Mouse (Mus musculus): Measurements from ENCODE around the gene Gm21983. TPM values are rescaled to one million over a fixed set of nuclear protein-coding genes. Genes with fewer than 3 reads are reported as not detected.

Gm21983 gene
- polyA plus RNA-seq (2015; fragmentation: Nextera tagmentation; extraction: Ambion mirVana) = 0.46 TPM in 1 of 2 replicates, not detected in the other

DNA sequence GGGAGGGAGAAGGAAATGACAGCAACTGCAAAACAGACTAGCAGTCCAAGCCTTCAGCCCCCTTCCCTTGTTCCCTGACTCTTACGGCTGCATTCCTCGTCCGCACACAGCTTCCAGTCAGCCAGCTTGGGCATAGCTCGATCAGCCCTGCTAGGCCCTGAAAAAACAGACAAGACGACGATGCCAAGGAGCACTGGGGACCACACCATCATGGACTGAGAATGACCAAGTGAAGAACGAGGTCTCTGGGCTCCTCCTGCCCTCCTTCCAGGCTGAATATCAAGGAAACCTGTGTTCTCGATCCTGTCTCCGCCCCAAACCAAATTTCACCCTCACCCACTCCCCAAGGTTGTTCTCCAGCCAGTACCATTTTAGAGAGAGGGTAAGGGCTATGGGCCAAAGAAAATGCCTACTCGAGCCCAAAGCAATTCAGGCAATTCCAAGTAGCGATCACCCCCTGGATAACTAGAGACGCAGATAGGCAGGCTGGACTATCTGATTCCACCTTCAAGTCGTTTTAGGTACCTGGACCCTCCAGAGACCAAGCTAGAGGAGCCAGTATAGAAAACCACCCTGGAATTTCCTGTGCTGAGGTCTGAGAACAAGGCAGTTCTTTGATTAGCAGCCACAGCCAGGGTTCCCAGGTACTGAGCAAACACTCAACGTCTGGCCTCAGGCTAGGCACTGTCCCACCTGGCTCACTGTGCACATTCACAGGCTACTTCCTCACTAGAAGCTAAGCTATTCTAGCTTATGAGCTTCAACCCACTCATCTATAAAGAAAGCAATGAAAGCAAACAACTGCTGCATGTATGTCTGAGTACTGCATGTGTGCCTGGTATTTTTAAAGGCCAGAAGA, at the start of gene Gm21983, which contains the start of gene Mia:
TSS of gene Gm21983 (minus strand) at position 250 of the 859 bp plus-strand sequence.
TSS of gene Mia (minus strand) at position 321 of the 859 bp plus-strand sequence.
- peaks cover 28% of the 10 kb centered on the region for H3K36me3 ChIP-seq

GRCm38 (mm10) chr7:27228865-27229264, 48.0 kb upstream of the Gm21983 start:
- Histone ChIP-seq H3K4me2 (peak overlapping the region; percentile 96), H3K9ac (peak overlapping the region; percentile 88), H3K27ac (peak overlapping the region; percentile 84), H3K36me3 (no peaks in the 10 kb centered on the region), H3K27me3 (no peaks in the 10 kb centered on the region), H3K4me1 (replicated peaks) (peaks cover 68% of the 10 kb centered on the region), H3K4me3 (replicated peaks) (peak overlapping the region; percentile 84), H3K9me3 (replicated peaks) (no peaks in the 10 kb centered on the region)
- 14% methylated on average over 6 of the region's 6 CpGs for WGBS (ENCODE audit: insufficient replicate concordance)
- no peak for DNase-seq
- ATAC-seq (ENCODE audit: low read depth) = no peak

More for the DNA sequence above, at the start of gene Gm21983, which contains the start of gene Mia:
- 65% methylated on average over 14 of the region's 14 CpGs for WGBS (ENCODE audit: insufficient replicate concordance)
- peak within 1 kb of the TSS; percentile 76; the same call in 1 of the 2 replicates for H3K4me2 ChIP-seq
- ATAC-seq (ENCODE audit: low read depth) (no peak), DNase-seq (no peak)
- H3K27ac ChIP-seq = peak within 1 kb of the TSS; percentile 63
- H3K9ac ChIP-seq = no peak within 1 kb of the TSS
- no peaks in the 10 kb centered on the region for H3K9me3 ChIP-seq (replicated peaks)
- peaks cover 34% of the 10 kb centered on the region for H3K4me1 ChIP-seq (replicated peaks)
- no peak within 1 kb of the TSS for H3K4me3 ChIP-seq (replicated peaks)
- H3K27me3 ChIP-seq = no peaks in the 10 kb centered on the region

DNA sequence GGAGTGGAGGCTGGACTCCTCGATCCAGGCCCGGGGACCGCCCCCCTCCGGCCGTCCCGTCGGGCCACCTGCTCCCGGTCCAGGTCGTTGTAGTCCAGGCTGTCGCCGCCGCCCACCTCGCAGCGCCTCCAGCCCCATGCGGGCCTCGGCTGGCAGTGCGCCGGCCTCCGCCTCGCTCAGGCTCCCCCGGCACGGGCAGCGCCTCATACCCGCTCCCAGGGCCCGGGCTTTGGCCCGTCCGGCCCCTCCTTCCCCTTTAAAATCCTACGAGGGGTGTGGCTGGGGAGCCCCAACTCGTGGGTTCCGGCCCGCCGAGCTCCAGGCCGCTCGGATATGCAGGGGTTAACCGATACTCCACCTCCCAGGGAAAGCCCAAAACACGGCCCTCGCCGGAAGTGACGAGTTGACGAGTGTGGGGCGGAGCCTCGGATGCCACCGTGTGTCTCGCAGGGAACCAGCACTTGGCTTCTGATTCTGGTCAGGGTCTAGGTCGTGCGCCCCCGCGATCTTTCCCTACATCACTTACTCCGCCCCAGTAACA, 47.5 kb upstream of the Gm21983 start, which contains the start of gene Itpkc:
TSS of gene Itpkc (minus strand) at position 381 of the 541 bp plus-strand sequence.
- peak within 1 kb of the TSS; percentile 84 for H3K4me3 ChIP-seq (replicated peaks)
- DNase-seq (peak; percentile 90), ATAC-seq (ENCODE audit: low read depth) (peak; percentile 82)
- H3K36me3 ChIP-seq = no peaks in the 10 kb centered on the region
- peak within 1 kb of the TSS; percentile 84 for H3K27ac ChIP-seq
- H3K27me3 ChIP-seq = no peaks in the 10 kb centered on the region
- peak within 1 kb of the TSS; percentile 96 for H3K4me2 ChIP-seq
- H3K4me1 ChIP-seq (replicated peaks) = peaks cover 68% of the 10 kb centered on the region
- H3K9me3 ChIP-seq (replicated peaks) = no peaks in the 10 kb centered on the region
- WGBS (ENCODE audit: insufficient replicate concordance) = under 1% methylated on average over 36 of the region's 49 CpGs
- H3K9ac ChIP-seq = peak within 1 kb of the TSS; percentile 88

GRCm38 (mm10) chr7:27227676-27228075, 46.8 kb upstream of the Gm21983 start:
- peaks cover 73% of the 10 kb centered on the region for H3K4me1 ChIP-seq (replicated peaks)
- no peaks in the 10 kb centered on the region for H3K9me3 ChIP-seq (replicated peaks)
- no peak for DNase-seq
- peak overlapping the region; percentile 88 for H3K9ac ChIP-seq
- WGBS (ENCODE audit: insufficient replicate concordance) = 4% methylated on average over 10 of the region's 10 CpGs
- peak overlapping the region; percentile 84 for H3K4me3 ChIP-seq (replicated peaks)
- no peaks in the 10 kb centered on the region for H3K36me3 ChIP-seq
- no peaks in the 10 kb centered on the region for H3K27me3 ChIP-seq
- peak overlapping the region; percentile 84 for H3K27ac ChIP-seq
- no peak for ATAC-seq (ENCODE audit: low read depth)
- peak overlapping the region; percentile 96 for H3K4me2 ChIP-seq

GRCm38 (mm10) chr7:27227276-27227675, 46.4 kb upstream of the Gm21983 start:
- Histone ChIP-seq H3K27me3 (no peaks in the 10 kb centered on the region), H3K4me2 (peak overlapping the region; percentile 96), H3K4me3 (replicated peaks) (peak overlapping the region; percentile 84), H3K36me3 (no peaks in the 10 kb centered on the region), H3K9ac (peak overlapping the region; percentile 88), H3K9me3 (replicated peaks) (no peaks in the 10 kb centered on the region), H3K4me1 (replicated peaks) (peaks cover 73% of the 10 kb centered on the region), H3K27ac (peak overlapping the region; percentile 84)
- 39% methylated on average over 9 of the region's 9 CpGs for WGBS (ENCODE audit: insufficient replicate concordance)
- DNase-seq (no peak), ATAC-seq (ENCODE audit: low read depth) (no peak)

DNA sequence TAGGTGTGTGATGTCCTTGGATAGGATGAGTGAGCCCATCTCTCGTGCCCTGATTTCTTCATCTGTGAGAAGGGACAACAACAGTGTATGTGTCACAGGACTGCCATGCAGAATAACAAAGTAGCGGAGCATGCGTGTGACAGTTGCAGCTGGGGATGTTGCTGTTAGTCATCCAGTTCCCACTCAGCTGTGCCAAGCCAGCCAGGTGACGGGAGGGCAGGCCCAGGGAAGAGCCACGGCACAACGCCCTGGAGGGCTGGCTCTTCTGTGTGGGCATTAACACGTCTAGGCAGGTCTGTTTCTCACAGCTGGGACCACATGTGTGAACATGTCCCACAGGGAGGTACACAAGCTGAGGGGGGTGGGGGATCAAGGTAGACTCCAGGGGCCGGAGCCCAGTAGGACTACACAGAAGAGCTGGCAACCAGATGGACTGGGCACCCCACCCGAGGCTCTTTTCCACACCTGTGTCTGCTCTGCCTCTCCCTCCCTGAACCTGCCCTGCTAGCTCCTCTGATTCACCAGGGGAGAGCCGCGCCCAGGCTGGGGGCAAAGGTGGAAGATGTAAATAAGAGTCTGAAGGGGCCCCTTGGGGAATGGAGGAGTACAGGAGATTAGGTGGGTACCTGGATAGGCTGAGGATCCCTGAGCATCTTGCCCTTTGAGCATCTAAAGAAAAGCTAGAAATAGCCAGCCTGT, 44.1 kb upstream of the Gm21983 start:
- no peaks in the 10 kb centered on the region for H3K9me3 ChIP-seq (replicated peaks)
- H3K36me3 ChIP-seq = no peaks in the 10 kb centered on the region; the same call in 1 of the 2 replicates
- H3K4me1 ChIP-seq (replicated peaks) = peaks cover 84% of the 10 kb centered on the region
- H3K9ac ChIP-seq = peak overlapping the region; percentile 88; the same call in 1 of the 2 replicates
- H3K4me3 ChIP-seq (replicated peaks) = 0 out of 2 replicates have a peak overlapping the region, but pooled peaks have one; percentile 84
- 83% methylated on average over 11 of the region's 11 CpGs for WGBS (ENCODE audit: insufficient replicate concordance)
- H3K27ac ChIP-seq = 0 out of 2 replicates have a peak overlapping the region, but pooled peaks have one; percentile 13
- H3K27me3 ChIP-seq = no peaks in the 10 kb centered on the region
- no peak for DNase-seq
- peak overlapping the region; percentile 96 for H3K4me2 ChIP-seq
- ATAC-seq (ENCODE audit: low read depth) = no peak

- peak; percentile 17 for DNase-seq
- peak; percentile 79 for ATAC-seq (ENCODE audit: low read depth)
- H3K4me3 ChIP-seq (replicated peaks) = no peak overlapping the region
- H3K9ac ChIP-seq = no peak overlapping the region
- H3K4me1 ChIP-seq (replicated peaks) = peaks cover 72% of the 10 kb centered on the region
- H3K9me3 ChIP-seq (replicated peaks) = no peaks in the 10 kb centered on the region
- peaks cover 14% of the 10 kb centered on the region for H3K36me3 ChIP-seq
- no peaks in the 10 kb centered on the region for H3K27me3 ChIP-seq
- peak overlapping the region; percentile 32 for H3K4me2 ChIP-seq
- H3K27ac ChIP-seq = peak overlapping the region; percentile 56
- 39% methylated on average over 1 of the region's 1 CpGs for WGBS (ENCODE audit: insufficient replicate concordance)
Observed at GRCm38 (mm10) chr7:27222538-27222937, 41.7 kb upstream of the Gm21983 start.

DNA sequence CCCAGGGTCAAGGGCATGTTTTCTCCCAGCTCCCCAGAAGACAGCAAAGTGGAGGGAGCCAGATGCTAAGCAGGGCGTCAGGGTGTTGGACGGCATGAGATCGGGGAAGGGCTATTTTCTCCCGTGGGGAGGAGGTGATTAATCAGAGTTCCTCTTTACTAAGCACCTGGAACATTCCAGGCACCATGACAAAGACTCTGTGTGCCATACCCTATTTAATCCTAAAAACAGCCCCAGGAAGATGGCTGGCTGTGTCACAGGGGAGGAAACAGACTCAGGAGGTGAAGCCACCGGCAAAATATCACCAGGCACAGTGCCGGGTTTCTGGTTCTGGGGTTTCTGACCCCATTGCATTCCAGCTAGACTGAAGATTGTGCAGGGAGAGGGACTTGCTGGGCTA, 41.1 kb upstream of the Gm21983 start:
- H3K27me3 ChIP-seq = no peaks in the 10 kb centered on the region
- H3K36me3 ChIP-seq = peaks cover 18% of the 10 kb centered on the region
- ATAC-seq (ENCODE audit: low read depth) (no peak), DNase-seq (no peak)
- H3K9me3 ChIP-seq (replicated peaks) = no peaks in the 10 kb centered on the region
- no peak overlapping the region for H3K4me3 ChIP-seq (replicated peaks)
- peak overlapping the region; percentile 56 for H3K27ac ChIP-seq
- peaks cover 66% of the 10 kb centered on the region for H3K4me1 ChIP-seq (replicated peaks)
- no peak overlapping the region for H3K4me2 ChIP-seq
- WGBS (ENCODE audit: insufficient replicate concordance) = 78% methylated on average over 6 of the region's 6 CpGs
- no peak overlapping the region; the same call in 1 of the 2 replicates for H3K9ac ChIP-seq

GRCm38 (mm10) chr7:27219937-27220336, 39.1 kb upstream of the Gm21983 start:
- Histone ChIP-seq H3K9me3 (replicated peaks) (no peaks in the 10 kb centered on the region), H3K27me3 (no peaks in the 10 kb centered on the region), H3K9ac (no peak overlapping the region), H3K27ac (no peak overlapping the region), H3K4me1 (replicated peaks) (peaks cover 46% of the 10 kb centered on the region), H3K36me3 (peaks cover 26% of the 10 kb centered on the region), H3K4me2 (no peak overlapping the region), H3K4me3 (replicated peaks) (no peak overlapping the region)
- ATAC-seq (ENCODE audit: low read depth) = peak; percentile 56
- DNase-seq = no peak
- WGBS (ENCODE audit: insufficient replicate concordance) = 77% methylated on average over 11 of the region's 11 CpGs

- Histone ChIP-seq H3K4me1 (replicated peaks) (peaks cover 33% of the 10 kb centered on the region), H3K9me3 (replicated peaks) (no peaks in the 10 kb centered on the region), H3K9ac (no peak overlapping the region), H3K4me3 (replicated peaks) (no peak overlapping the region), H3K27ac (no peak overlapping the region), H3K27me3 (no peaks in the 10 kb centered on the region), H3K36me3 (peaks cover 34% of the 10 kb centered on the region), H3K4me2 (no peak overlapping the region)
- WGBS (ENCODE audit: insufficient replicate concordance) = 74% methylated on average over 7 of the region's 7 CpGs
- DNase-seq (no peak), ATAC-seq (ENCODE audit: low read depth) (no peak)
Observed at GRCm38 (mm10) chr7:27218586-27218985, 37.7 kb upstream of the Gm21983 start.

- ATAC-seq (ENCODE audit: low read depth) (no peak), DNase-seq (no peak)
- Histone ChIP-seq H3K9me3 (replicated peaks) (no peaks in the 10 kb centered on the region), H3K36me3 (peaks cover 71% of the 10 kb centered on the region), H3K9ac (no peak overlapping the region), H3K27me3 (no peaks in the 10 kb centered on the region), H3K27ac (no peak overlapping the region), H3K4me1 (replicated peaks) (no peaks in the 10 kb centered on the region), H3K4me3 (replicated peaks) (no peak overlapping the region), H3K4me2 (no peak overlapping the region)
- WGBS (ENCODE audit: insufficient replicate concordance) = 83% methylated on average over 2 of the region's 2 CpGs
Observed at GRCm38 (mm10) chr7:27212626-27213025, 31.7 kb upstream of the Gm21983 start.
